Mouse (Mus musculus) heart, postnatal 25 days (tissue): Measurements from ENCODE around the gene Wdr6. TPM values are rescaled to one million over a fixed set of nuclear protein-coding genes. Genes with fewer than 3 reads are reported as not detected.

Experiments
- DNase-seq: peaks from one replicate; pipeline ENCODE4 v3.0.0; 2022; ENCODE audit warnings: low spot score
- intact Hi-C: fragments of 180-260 bp; cut with DNase I; formaldehyde crosslinking; loops from one replicate; pipeline ENCODE4 v1.15.1; 2025
- total RNA-seq, 2 experiments: library from RNA; stranded (reverse); gene quantifications; 2 replicates each; pipeline ENCODE4 v1.2.3; 2021

Gene Wdr6
- total RNA-seq, 2 experiments from 2014 or later, result 14.3 to 16.1 TPM

GRCm38 (mm10) chr9:108574921-108575320, 3.6 kb downstream of the Wdr6 start:
- DNase-seq, result no peak
- intact Hi-C loops, result no loop called here

- intact Hi-C loops, result no loop called here
- no peak for DNase-seq
These were observed 4.5 kb downstream of the Wdr6 start for GRCm38 (mm10) chr9:108573774-108574690.

DNA sequence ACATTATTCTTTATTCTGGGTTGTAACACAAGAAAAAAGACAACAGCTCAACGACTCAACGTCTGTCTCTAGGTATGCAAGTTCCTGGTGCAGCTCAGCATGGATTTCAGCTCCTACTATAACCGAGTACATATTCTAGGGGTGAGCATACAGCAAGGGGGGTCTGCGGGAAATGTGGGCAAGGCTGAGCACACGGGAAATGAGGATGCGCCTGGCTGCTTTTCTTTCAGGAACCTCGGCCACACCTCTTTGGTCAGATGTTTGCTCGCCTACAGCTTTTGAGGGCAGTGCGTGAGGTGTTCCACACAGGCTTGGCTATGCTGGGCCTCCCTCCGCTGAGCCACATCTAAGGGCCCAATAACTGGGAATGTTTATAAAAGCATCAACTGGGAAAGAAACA, 6.2 kb downstream of the Wdr6 start:
- DNase-seq, result no peak

DNA sequence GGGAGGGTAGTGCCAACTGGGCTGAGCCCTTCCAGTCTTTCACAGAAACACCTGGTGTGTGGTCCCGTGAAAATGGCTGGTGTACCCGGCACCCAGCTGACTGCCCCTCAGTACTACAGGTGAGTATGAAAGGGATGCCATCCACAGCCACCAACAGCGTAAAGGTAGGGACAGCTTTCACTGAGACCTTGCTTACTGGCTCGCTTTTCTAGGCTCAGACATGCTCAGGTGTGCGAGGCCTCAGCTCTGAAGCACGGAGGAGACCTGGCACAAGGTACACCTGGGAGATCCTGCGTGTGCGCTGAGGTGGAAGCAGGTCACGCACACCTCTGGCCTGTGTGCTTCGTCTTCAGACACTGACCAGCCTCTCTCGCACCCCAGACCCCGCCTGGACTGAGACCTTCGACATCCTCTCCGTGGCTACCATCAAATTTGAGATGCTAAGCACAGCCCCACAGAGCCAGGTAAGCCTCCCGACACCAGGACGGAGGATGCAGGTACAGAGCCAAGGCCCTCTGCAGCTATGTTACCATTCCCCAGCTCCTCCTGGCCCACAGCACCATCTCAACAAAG, 7.1 kb downstream of the Wdr6 start:
- intact Hi-C loops, result loop anchor here (2.0 kb wide), 1 partner anchor 25 kb away; the partner anchor contains the start of gene P4htm
- DNase-seq, result no peak

More for the DNA sequence above, 6.2 kb downstream of the Wdr6 start:
- intact Hi-C loops, result no loop called here

DNA sequence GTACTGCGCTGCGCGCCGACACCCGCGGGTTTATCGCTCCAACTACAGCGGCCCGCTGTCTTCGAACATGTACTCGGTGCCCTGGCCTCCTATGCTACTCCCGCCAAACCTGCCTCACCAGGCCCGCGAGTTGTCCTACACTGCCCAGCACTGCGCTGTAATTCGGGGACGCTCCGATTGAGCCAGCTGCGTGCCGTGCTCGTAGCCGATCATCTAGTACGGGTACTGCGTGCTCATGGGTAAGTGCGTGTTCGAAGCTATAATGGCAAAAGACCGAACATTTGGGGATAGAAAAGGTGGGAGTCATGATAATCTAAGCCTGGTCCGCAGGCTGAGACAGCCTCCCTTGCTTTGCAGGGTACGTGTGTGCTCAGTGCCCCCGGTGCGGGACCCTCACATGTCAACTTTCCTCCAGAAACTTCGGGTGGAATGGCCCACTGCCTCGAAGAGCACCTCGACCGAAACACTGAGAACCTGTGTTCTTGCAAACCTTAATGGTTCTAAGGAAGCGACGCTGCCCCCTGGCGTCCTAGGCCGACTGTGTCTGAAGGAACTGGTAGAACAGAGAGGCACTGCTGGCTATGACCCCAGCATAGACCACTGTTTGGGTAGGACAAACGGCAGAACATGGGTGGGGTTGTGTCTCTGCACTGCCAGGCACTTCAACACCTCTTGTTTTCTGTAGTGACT, 8.2 kb downstream of the Wdr6 start:
- intact Hi-C loops, result loop anchor here (2.0 kb wide), 1 partner anchor 26 kb away; the partner anchor contains the start of gene P4htm

GRCm38 (mm10) chr9:108569381-108570206, 8.9 kb downstream of the Wdr6 start, which contains the start of gene Dalrd3:
Gene Dalrd3 (plus strand): TSS chr9:108569886.
- peak; percentile 87 for DNase-seq
- intact Hi-C loops, result loop anchor here (2.0 kb wide), 1 partner anchor 27 kb away; the partner anchor contains the start of gene P4htm

More for the DNA sequence above, 8.2 kb downstream of the Wdr6 start:
- DNase-seq, result no peak

DNA sequence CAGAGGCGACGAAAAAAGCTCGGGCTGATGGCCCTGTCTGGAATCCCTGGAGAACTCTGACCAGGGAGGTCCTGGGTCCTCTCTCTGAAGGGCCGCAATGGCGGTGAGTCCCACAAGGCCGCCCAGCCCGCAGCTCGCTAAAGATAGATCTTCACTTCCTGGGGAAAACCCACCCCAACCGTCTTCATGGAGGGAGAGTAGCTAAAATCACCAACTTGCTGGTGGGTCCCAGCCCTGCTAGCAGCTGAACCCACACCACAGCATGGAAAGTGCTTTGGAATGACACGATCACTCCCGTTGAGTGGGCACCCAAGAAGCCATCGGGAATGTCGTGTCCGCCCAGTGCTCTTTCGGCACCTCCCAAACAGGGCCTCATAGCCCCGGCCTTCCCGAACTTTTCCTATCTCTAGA, 10.0 kb downstream of the Wdr6 start:
- intact Hi-C loops, result no loop called here
- no peak for DNase-seq

DNA sequence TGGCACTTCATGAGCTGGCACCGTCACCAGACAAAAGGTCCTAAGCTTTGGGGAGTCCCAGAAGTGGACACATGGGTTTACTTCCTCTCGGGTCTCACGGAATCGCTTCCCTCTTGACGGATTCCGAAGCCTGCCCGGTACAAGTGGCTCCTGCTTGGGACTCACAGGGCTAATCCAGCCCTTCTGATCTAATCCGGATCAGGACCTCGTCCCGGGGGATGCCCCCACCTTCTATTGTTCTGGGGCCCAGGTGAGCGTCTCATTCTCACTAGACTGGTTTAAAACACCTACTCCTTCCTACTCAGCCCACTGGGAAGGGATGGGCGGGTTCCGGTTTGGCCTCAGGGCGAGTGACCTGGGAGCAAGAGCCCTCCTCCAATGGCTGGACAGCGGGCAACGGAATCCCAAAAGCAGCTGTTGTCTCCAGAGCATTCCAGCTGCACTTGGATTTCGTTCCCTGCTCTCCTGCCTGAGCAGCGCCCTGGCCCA, 10.6 kb downstream of the Wdr6 start:
- DNase-seq, result no peak
- intact Hi-C loops, result no loop called here

GRCm38 (mm10) chr9:108566815-108567776, 11.4 kb downstream of the Wdr6 start, which contains the start of gene Ndufaf3:
Gene Ndufaf3 (minus strand): TSS chr9:108567434.
- peak; percentile 92 for DNase-seq
- intact Hi-C loops, result no loop called here

DNA sequence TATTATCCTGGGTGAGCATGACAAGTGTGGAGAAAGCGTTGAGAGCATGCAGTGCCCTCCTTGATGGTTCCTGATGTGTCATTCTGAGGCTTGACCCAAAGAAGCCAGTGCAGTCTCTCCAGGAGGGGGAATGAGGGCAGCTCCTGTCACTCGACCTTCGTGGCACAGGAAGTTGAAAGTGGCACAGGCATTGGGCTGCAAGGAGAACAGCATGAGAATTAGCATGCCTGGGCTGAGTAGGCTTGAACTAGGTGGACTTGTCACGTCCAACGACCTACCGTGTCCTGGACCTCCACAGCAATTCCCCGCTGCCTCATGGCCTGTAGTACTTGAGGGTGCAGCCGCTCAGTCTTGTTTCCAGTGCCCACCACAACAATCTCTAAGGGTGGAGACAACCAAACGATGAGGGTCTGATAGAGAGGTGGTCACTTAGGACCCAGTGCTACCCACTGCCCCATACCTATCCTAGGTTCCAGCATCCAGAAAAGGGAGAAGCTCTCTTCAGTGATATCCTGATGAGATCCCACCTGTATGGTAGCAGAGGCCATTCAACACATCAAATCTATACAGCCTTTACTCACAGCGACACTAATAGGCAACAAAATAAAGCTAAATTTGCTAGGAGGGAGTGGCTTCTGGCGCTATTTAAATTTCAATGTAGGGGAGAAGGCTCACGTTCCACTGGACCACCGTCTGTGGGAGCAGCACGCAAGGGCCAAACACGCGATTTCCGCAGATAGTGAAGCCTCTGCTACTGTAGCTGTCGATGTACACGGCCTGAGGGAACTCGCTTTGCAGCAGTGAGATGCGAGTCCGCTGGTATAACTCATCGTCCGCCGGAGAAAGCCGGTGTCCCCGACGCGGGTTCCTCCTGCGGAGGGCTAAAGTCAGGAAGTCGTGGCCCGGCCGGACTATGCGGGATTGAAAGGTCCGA, 12.4 kb downstream of the Wdr6 start:
- no peak for DNase-seq
- intact Hi-C loops, result no loop called here

- intact Hi-C loops, result no loop called here
- no peak for DNase-seq
These were observed 14.4 kb downstream of the Wdr6 start for GRCm38 (mm10) chr9:108564131-108564530.

GRCm38 (mm10) chr9:108563671-108564070, 14.9 kb downstream of the Wdr6 start:
- intact Hi-C loops, result no loop called here
- DNase-seq, result no peak

DNA sequence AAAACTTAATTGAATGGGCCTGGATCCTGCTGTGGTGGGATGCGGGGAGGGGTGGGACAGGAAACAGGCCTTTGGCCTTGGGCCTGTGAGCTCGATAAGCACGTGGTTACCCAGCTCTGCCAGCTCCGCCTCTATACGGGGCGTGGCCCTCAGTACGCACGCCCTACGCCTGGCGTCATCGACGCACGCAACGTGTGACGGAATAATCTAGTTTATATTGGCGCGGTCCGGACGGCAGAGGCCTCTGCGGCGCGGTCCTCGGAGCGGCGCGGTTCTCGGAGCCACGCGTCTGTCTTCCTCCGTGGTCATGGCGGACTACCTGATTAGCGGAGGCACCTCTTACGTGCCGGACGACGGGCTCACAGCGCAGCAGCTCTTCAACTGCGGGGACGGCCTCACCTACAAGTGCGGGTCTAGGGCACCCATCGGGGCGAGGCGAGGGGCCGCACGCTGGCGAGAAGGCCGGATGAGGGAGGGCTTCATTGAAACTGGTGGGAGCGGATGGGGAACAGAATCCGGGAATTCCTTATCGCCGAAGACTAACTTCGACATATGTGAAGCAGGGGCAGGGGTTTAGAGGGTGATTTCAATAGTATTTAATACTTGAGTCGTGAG, 18.2 kb downstream of the Wdr6 start, which contains the start of gene Impdh2:
Gene Impdh2, plus strand, starts transcription at position 60 of the 615 bp plus-strand sequence.
- intact Hi-C loops, result no loop called here
- DNase-seq, result peak; percentile 96

DNA sequence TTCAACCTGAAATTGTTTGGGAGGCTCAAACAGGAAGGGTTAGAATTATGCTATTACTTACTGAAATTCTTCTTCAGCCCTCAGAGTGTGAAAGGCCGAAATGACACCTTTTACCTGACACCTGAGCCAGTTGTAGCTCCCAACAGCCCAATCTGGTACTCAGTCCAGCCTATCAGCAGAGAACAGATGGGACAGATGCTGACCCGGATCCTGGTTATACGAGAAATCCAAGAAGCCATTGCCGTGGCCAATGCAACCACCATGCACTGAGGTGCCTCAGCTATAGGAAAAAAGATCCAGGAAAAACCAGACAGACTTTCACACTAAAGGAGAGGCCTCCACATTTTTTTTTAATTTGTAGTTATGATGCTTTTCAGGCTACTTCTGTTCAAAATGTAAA, 19.4 kb downstream of the Wdr6 start:
- no peak for DNase-seq
- intact Hi-C loops, result loop anchor here (5.0 kb wide), 1 partner anchor 37 kb away; no protein-coding TSS in a partner anchor

DNA sequence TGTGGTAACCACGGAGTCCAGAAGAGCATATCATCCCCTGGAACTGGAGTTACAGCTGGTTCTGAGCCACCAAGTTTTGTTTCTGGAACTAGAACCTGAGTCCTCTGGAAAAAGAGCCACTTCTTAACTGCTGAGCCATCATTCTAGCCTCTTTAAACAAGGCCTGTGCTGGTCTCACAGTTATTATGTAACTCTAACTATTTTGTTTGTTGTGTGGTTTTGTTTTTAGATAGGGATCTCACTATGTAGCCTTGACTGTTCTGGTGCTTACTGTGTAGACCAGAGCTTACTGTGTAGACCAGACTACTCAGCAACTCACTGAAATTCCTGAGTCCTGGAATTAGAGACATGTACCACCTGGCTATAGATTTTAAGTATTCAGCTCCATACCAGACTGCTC, 31.7 kb downstream of the Wdr6 start:
- no peak for DNase-seq
- intact Hi-C loops, result no loop called here

- intact Hi-C loops, result no loop called here
- DNase-seq, result no peak
These were observed 32.6 kb downstream of the Wdr6 start for GRCm38 (mm10) chr9:108545986-108546385.

DNA sequence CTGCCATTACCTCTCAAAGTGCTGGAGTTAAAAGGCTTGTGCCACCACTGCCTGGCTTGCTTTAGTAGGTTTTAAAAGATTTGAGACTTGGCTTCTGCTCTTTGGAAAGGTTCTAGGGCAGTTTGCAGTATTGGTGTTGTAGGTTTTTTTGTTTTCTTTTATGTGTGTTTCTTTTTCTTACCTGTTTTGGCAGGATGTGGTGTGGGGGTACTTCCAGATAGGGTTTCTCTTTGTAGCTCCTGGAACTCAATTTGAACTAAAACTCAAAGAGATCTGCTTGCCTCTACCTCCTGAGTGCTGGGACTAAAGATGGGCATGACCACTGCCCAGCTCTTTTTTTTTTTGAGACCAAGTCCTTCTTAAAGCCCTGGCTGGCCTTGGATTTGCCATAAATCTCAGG, 37.7 kb downstream of the Wdr6 start:
- intact Hi-C loops, result no loop called here
- no peak for DNase-seq
